ENCODE assay signal across 9 mouse cellular contexts in genomic region chr4:108165152-108165895, GRCm38 (mm10). TPM values are rescaled to one million over a fixed set of nuclear protein-coding genes. Genes with fewer than 3 reads are reported as not detected.
DNase-seq lines count a peak whose midpoint lies in the region; ATAC-seq and TF ChIP-seq lines count a peak whose summit lies in the region.
"Had no signal": no experiment of that assay in that cellular context is flagged by ENCODE, and none has a peak within 500 bp of the region (broad histone marks: within the 10 kb centered on the region; RNA-seq: fewer than 3 reads in every experiment).

TSS of gene Echdc2 (plus strand) at chr4:108165437.

- intact Hi-C loops in left cerebral cortex, adult 2 months (cut with DNase I): loop anchor here (5.0 kb wide), 1 partner anchor 48 kb away; no protein-coding TSS in a partner anchor
- intact Hi-C loops in gastrocnemius, postnatal 14 days (cut with DNase I; ENCODE audit: low total_unique reads): no loop called here

- no peak for TF ChIP-seq POLR2A in thymus, adult 2 months (IDR thresholded peaks at IDR 0.05; ENCODE audit: control insufficient read depth, extremely low read depth, insufficient read depth, low read length, poor library complexity)

- peak; percentile 16 to 17 for DNase-seq in left cerebral cortex, adult 2 months (ENCODE audit: extremely low spot score in 1 of 2, low spot score in 2 of 2)
- no peak for DNase-seq in left cerebral cortex, adult 8-10 months (ENCODE audit: low spot score in 2 of 2)
- peak; percentile 66 to 73 for DNase-seq in cerebellum, postnatal 25 days
- DNase-seq in gastrocnemius, postnatal 14 days: peak; percentile 32
- peak; percentile 64 for DNase-seq in hindbrain, postnatal 0 days (ENCODE audit: low spot score)
- DNase-seq in thymus, adult 2 months: peak; percentile 31

- H3K4me1 ChIP-seq in hindbrain, postnatal 0 days (ENCODE audit: insufficient read depth, low read length): no peaks in the 10 kb centered on the region
- H3K4me1 ChIP-seq in limb, embryonic 13.5 days: peaks cover 4% of the 10 kb centered on the region; the same call in 1 of the 2 replicates
- H3K4me1 ChIP-seq in midbrain, embryonic 16.5 days (ENCODE audit: control insufficient read depth, insufficient read depth, low read length): no peaks in the 10 kb centered on the region
- peaks cover 4% of the 10 kb centered on the region for H3K4me1 ChIP-seq in thymus, adult 2 months (replicated peaks; ENCODE audit: control insufficient read depth, insufficient read depth, low read length)

- H3K27ac ChIP-seq in left cerebral cortex, adult 2 months: no peak within 1 kb of the TSS
- no peak within 1 kb of the TSS for H3K27ac ChIP-seq in hindbrain, postnatal 0 days
- no peak within 1 kb of the TSS for H3K27ac ChIP-seq in limb, embryonic 13.5 days
- no peak within 1 kb of the TSS for H3K27ac ChIP-seq in midbrain, embryonic 16.5 days (ENCODE audit: low read length)
- H3K27ac ChIP-seq in thymus, adult 2 months (ENCODE audit: control insufficient read depth, insufficient read depth, low read length): no peak within 1 kb of the TSS

- peak; percentile 58; the same call in 1 of the 2 replicates for ATAC-seq in hindbrain, postnatal 0 days
- peak; percentile 64; the same call in 1 of the 2 replicates for ATAC-seq in limb, embryonic 13.5 days (ENCODE audit: low FRiP score, low read depth)
- ATAC-seq in midbrain, embryonic 16.5 days: peak; percentile 56; the same call in 1 of the 2 replicates

- peak within 1 kb of the TSS; percentile 60 for H3K9ac ChIP-seq in hindbrain, postnatal 0 days (replicated peaks; ENCODE audit: low read length)
- H3K9ac ChIP-seq in limb, embryonic 13.5 days: peak within 1 kb of the TSS; percentile 76
- peak within 1 kb of the TSS; percentile 73 for H3K9ac ChIP-seq in midbrain, embryonic 16.5 days (ENCODE audit: low read depth, low read length)

- no peaks in the 10 kb centered on the region for H3K9me3 ChIP-seq in hindbrain, postnatal 0 days (ENCODE audit: low read length)
- H3K9me3 ChIP-seq in limb, embryonic 13.5 days: no peaks in the 10 kb centered on the region
- H3K9me3 ChIP-seq in midbrain, embryonic 16.5 days (replicated peaks; ENCODE audit: control insufficient read depth, low read length, poor library complexity, severe bottlenecking): no peaks in the 10 kb centered on the region

- under 1% methylated on average over 43 of the region's 43 CpGs for WGBS in hindbrain, postnatal 0 days
- under 1% methylated on average over 43 of the region's 43 CpGs for WGBS in limb, embryonic 13.5 days
- WGBS in midbrain, embryonic 16.5 days: 1% methylated on average over 43 of the region's 43 CpGs
- WGBS in thymus, adult 2 months: 4% methylated on average over 43 of the region's 43 CpGs

- H3K36me3 ChIP-seq in hindbrain, postnatal 0 days (ENCODE audit: insufficient read depth, low read length): no peaks in the 10 kb centered on the region
- H3K36me3 ChIP-seq in limb, embryonic 13.5 days: peaks cover 7% of the 10 kb centered on the region; the same call in 1 of the 2 replicates
- no peaks in the 10 kb centered on the region for H3K36me3 ChIP-seq in midbrain, embryonic 16.5 days (ENCODE audit: control insufficient read depth, insufficient read depth, low read length)
- H3K36me3 ChIP-seq in thymus, adult 2 months (ENCODE audit: control insufficient read depth, insufficient read depth, low read length): no peaks in the 10 kb centered on the region

- peak within 1 kb of the TSS; percentile 46 for H3K4me3 ChIP-seq in left cerebral cortex, adult 2 months
- H3K4me3 ChIP-seq in hindbrain, postnatal 0 days (ENCODE audit: low read length): peak within 1 kb of the TSS; percentile 56
- peak within 1 kb of the TSS; percentile 60 for H3K4me3 ChIP-seq in limb, embryonic 13.5 days
- peak within 1 kb of the TSS; percentile 56 for H3K4me3 ChIP-seq in midbrain, embryonic 16.5 days (ENCODE audit: low read depth, low read length)
- H3K4me3 ChIP-seq in thymus, adult 2 months (ENCODE audit: control insufficient read depth, insufficient read depth, low read length): peak within 1 kb of the TSS; percentile 34

- TF ChIP-seq CTCF in left cerebral cortex, adult 2 months (IDR thresholded peaks at IDR 0.05): peak; percentile 29
- peak; percentile 61 for TF ChIP-seq CTCF in hindbrain, postnatal 0 days (IDR thresholded peaks at IDR 0.05; ENCODE audit: low read depth)
- no peak for TF ChIP-seq CTCF in thymus, adult 2 months (IDR thresholded peaks at IDR 0.05; ENCODE audit: borderline replicate concordance, control insufficient read depth, extremely low read depth, insufficient read depth, low read length, poor library complexity)

- peak within 1 kb of the TSS; percentile 97 for H3K4me2 ChIP-seq in hindbrain, postnatal 0 days (ENCODE audit: low read depth, low read length)
- peak within 1 kb of the TSS; percentile 84 for H3K4me2 ChIP-seq in limb, embryonic 13.5 days (replicated peaks)
- H3K4me2 ChIP-seq in midbrain, embryonic 16.5 days (ENCODE audit: low read length): peak within 1 kb of the TSS; percentile 96

- no peaks in the 10 kb centered on the region for H3K27me3 ChIP-seq in hindbrain, postnatal 0 days (ENCODE audit: insufficient read depth, low read length)
- H3K27me3 ChIP-seq in limb, embryonic 13.5 days: no peaks in the 10 kb centered on the region
- no peaks in the 10 kb centered on the region for H3K27me3 ChIP-seq in midbrain, embryonic 16.5 days (ENCODE audit: control insufficient read depth, insufficient read depth, low read depth, low read length)
- H3K27me3 ChIP-seq in thymus, adult 2 months (ENCODE audit: control insufficient read depth, insufficient read depth, low read length): no peaks in the 10 kb centered on the region; the same call in 1 of the 2 replicates

RNA-seq across cellular contexts. Expression of gene Echdc2, which starts in this region (rescaled TPM):
- total RNA-seq in left cerebral cortex, adult 2 months (2021): 10 to 100 TPM; 12.8 to 14.8 TPM
- total RNA-seq in left cerebral cortex, adult 8-10 months (2022): 10 to 100 TPM in 2 of 4 experiments, 1 to 10 TPM in 2; 8.6 to 14.8 (median 10.7) TPM
- total RNA-seq in gastrocnemius, postnatal 14 days (2021): 1 to 10 TPM; 3.3 to 3.7 TPM
- 13.7 and 26.5 TPM in 2 replicates for total RNA-seq in hindbrain, postnatal 0 days (2014; rRNA removed)
- 14.4 and 19.3 TPM in 2 replicates for polyA plus RNA-seq in hindbrain, postnatal 0 days (2015; fragmentation: Nextera tagmentation; extraction: Ambion mirVana)
- 50.1 and 50.8 TPM in 2 replicates for polyA plus RNA-seq in limb, embryonic 13.5 days (2015; fragmentation: Nextera tagmentation; extraction: Ambion mirVana)
- polyA plus RNA-seq in midbrain, embryonic 16.5 days (2015; fragmentation: Nextera tagmentation; extraction: Ambion mirVana): 7.8 and 9.5 TPM in 2 replicates
- 9.4 and 14.7 TPM in 2 replicates for polyA plus RNA-seq in thymus, adult 2 months (2012; rRNA removed)
- total RNA-seq: MEL had no signal

Comparison
In these comparisons a context has a peak if more than half of its experiments do, and no peak if none do; other contexts are left out.
1. DNase-seq: peak in left cerebral cortex, adult 2 months (2 of 2), cerebellum, postnatal 25 days (2 of 2), gastrocnemius, postnatal 14 days (single experiment), hindbrain, postnatal 0 days (single experiment) and thymus, adult 2 months (single experiment); none in left cerebral cortex, adult 8-10 months (0 of 2).
2. Peak in every context shown above with its lines, with median percentiles within 50 percentile points of each other: H3K4me3 ChIP-seq, ATAC-seq, H3K4me2 ChIP-seq and H3K9ac ChIP-seq.